Mouse (Mus musculus): ENCODE results near the gene Bicdl1.

- TF ChIP-seq CTCF (conservative IDR thresholded peaks at IDR 0.05; ENCODE audit: insufficient read depth, insufficient read length, low read depth, low read length) (no peak), POLR2A (IDR thresholded peaks at IDR 0.05; ENCODE audit: low read depth, low read length) (no peak)
Observed at GRCm38 (mm10) chr5:115738032-115738431, 6.6 kb upstream of the Bicdl1 start.

All from kidney, adult 2 months (tissue).